Comparison of ENCODE assay signal across 9 mouse cellular contexts in the genomic region with DNA sequence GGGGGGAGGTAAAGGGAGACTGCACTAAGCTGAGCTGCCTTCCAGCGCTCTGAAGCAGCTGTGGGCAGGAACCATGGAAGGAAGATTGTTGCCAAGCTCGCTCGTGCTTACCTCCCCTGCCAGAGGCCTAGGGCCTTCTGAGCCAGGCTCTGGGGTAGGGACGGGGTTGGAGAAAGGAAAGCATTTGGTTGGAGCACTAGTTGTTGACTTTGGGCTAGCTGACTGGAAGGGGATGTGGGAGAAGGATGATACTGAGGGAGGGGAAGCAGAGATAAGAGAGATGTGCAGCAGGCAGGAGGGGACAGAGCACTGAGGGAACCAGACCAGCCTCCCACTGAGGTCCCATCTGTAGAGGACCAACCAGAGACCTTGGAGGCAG. TPM values are rescaled to one million over a fixed set of nuclear protein-coding genes. Genes with fewer than 3 reads are reported as not detected.
DNase-seq lines count a peak whose midpoint lies in the region; ATAC-seq and TF ChIP-seq lines count a peak whose summit lies in the region.
"Had no signal": no experiment of that assay in that cellular context is flagged by ENCODE, and none has a peak within 500 bp of the region (broad histone marks: within the 10 kb centered on the region; RNA-seq: fewer than 3 reads in every experiment).

No protein-coding gene starts in this region.

- peak overlapping the region; percentile 55 for H3K27ac ChIP-seq in hindbrain, postnatal 0 days
- peak overlapping the region; percentile 58 for H3K27ac ChIP-seq in midbrain, embryonic 16.5 days (ENCODE audit: low read length)

- no peaks in the 10 kb centered on the region for H3K9me3 ChIP-seq in hindbrain, postnatal 0 days (ENCODE audit: low read length)
- no peaks in the 10 kb centered on the region for H3K9me3 ChIP-seq in midbrain, embryonic 16.5 days (replicated peaks; ENCODE audit: control insufficient read depth, low read length, poor library complexity, severe bottlenecking)
- H3K9me3 ChIP-seq: G1E had no signal

- TF ChIP-seq CTCF in hindbrain, postnatal 0 days (IDR thresholded peaks at IDR 0.05; ENCODE audit: low read depth) = no peak

- H3K4me2 ChIP-seq in hindbrain, postnatal 0 days (ENCODE audit: low read depth, low read length) = no peak overlapping the region
- H3K4me2 ChIP-seq in midbrain, embryonic 16.5 days (ENCODE audit: low read length) = no peak overlapping the region

- H3K4me3 ChIP-seq in hindbrain, postnatal 0 days (ENCODE audit: low read length) = no peak overlapping the region
- H3K4me3 ChIP-seq in midbrain, embryonic 16.5 days (ENCODE audit: low read depth, low read length) = no peak overlapping the region

- no peaks in the 10 kb centered on the region for H3K27me3 ChIP-seq in hindbrain, postnatal 0 days (ENCODE audit: insufficient read depth, low read length)
- H3K27me3 ChIP-seq in midbrain, embryonic 16.5 days (ENCODE audit: control insufficient read depth, insufficient read depth, low read depth, low read length) = no peaks in the 10 kb centered on the region

- no peaks in the 10 kb centered on the region for H3K36me3 ChIP-seq in hindbrain, postnatal 0 days (ENCODE audit: insufficient read depth, low read length)
- H3K36me3 ChIP-seq in midbrain, embryonic 16.5 days (ENCODE audit: control insufficient read depth, insufficient read depth, low read length) = no peaks in the 10 kb centered on the region
- H3K36me3 ChIP-seq: G1E had no signal

- 8% methylated on average over 4 of the region's 4 CpGs for WGBS in hindbrain, postnatal 0 days
- 23% methylated on average over 4 of the region's 4 CpGs for WGBS in midbrain, embryonic 16.5 days

- peak; percentile 28 to 34 for DNase-seq in layer of hippocampus, postnatal 10 days (ENCODE audit: low spot score in 2 of 2)
- no peak for DNase-seq in layer of hippocampus, adult 8-10 months (ENCODE audit: low spot score in 2 of 2)
- peak; percentile 57 for DNase-seq in gastrocnemius, postnatal 14 days
- peak; percentile 65 for DNase-seq in hindbrain, postnatal 0 days (ENCODE audit: low spot score)
- DNase-seq in right cerebral cortex, postnatal 14 days = no peak
- no peak for DNase-seq in retina, embryonic 14.5 days (ENCODE audit: low spot score)
- DNase-seq in cerebellum, postnatal 36 days = no peak

- peak; percentile 77 for ATAC-seq in hindbrain, postnatal 0 days
- ATAC-seq in midbrain, embryonic 16.5 days = peak; percentile 56

- peaks cover 4% of the 10 kb centered on the region for H3K4me1 ChIP-seq in hindbrain, postnatal 0 days (ENCODE audit: insufficient read depth, low read length)
- H3K4me1 ChIP-seq in midbrain, embryonic 16.5 days (ENCODE audit: control insufficient read depth, insufficient read depth, low read length) = peaks cover 14% of the 10 kb centered on the region; the same call in 1 of the 2 replicates

- intact Hi-C loops in gastrocnemius, postnatal 14 days (cut with DNase I; ENCODE audit: low total_unique reads) = no loop called here

- no peak overlapping the region for H3K9ac ChIP-seq in hindbrain, postnatal 0 days (replicated peaks; ENCODE audit: low read length)
- H3K9ac ChIP-seq in midbrain, embryonic 16.5 days (ENCODE audit: low read depth, low read length) = no peak overlapping the region

RNA-seq across cellular contexts. Expression of a gene that starts 31.9 kb away (rescaled TPM):
- total RNA-seq in layer of hippocampus, postnatal 10 days (2021) = 10 to 100 TPM; 10.1 to 12.7 TPM
- total RNA-seq in layer of hippocampus, adult 8-10 months (2022) = 10 to 100 TPM; 11.3 to 16.7 (median 15.4) TPM
- 10 to 100 TPM; 18.5 to 18.9 TPM for total RNA-seq in gastrocnemius, postnatal 14 days (2021)
- 2.5 and 2.9 TPM in 2 replicates for total RNA-seq in hindbrain, postnatal 0 days (2014; rRNA removed)
- polyA plus RNA-seq in hindbrain, postnatal 0 days (2015; fragmentation: Nextera tagmentation; extraction: Ambion mirVana) = 1.6 and 1.8 TPM in 2 replicates
- polyA plus RNA-seq in midbrain, embryonic 16.5 days (2015; fragmentation: Nextera tagmentation; extraction: Ambion mirVana) = 1.0 and 1.7 TPM in 2 replicates

RNA-seq across cellular contexts. Expression of a gene that starts 39.1 kb away (rescaled TPM):
- under 1 TPM in 1 of 2 experiments, not detected in 1; 0.75 TPM for total RNA-seq in layer of hippocampus, postnatal 10 days (2021)
- under 1 TPM in 1 of 4 experiments, not detected in 3; 0.34 TPM for total RNA-seq in layer of hippocampus, adult 8-10 months (2022)
- not detected for total RNA-seq in gastrocnemius, postnatal 14 days (2021)
- total RNA-seq in hindbrain, postnatal 0 days (2014; rRNA removed) = not detected in 2 replicates
- 0.38 and 0.53 TPM in 2 replicates for polyA plus RNA-seq in hindbrain, postnatal 0 days (2015; fragmentation: Nextera tagmentation; extraction: Ambion mirVana)
- 0.39 and 0.49 TPM in 2 replicates for polyA plus RNA-seq in midbrain, embryonic 16.5 days (2015; fragmentation: Nextera tagmentation; extraction: Ambion mirVana)
- total RNA-seq: G1E had no signal
- polyA plus RNA-seq: G1E had no signal

Comparison
In these comparisons a context has a peak if more than half of its experiments do, and no peak if none do; other contexts are left out.
1. DNase-seq: peak in layer of hippocampus, postnatal 10 days (2 of 2), gastrocnemius, postnatal 14 days (single experiment) and hindbrain, postnatal 0 days (single experiment); none in layer of hippocampus, adult 8-10 months (0 of 2), right cerebral cortex, postnatal 14 days (single experiment), retina, embryonic 14.5 days (single experiment) and cerebellum, postnatal 36 days (0 of 2).